ENCODE assay signal across 8 mouse cellular contexts in genomic region chr2:165201761-165202751, GRCm38 (mm10). TPM values are rescaled to one million over a fixed set of nuclear protein-coding genes. Genes with fewer than 3 reads are reported as not detected.
A peak's percentile ranks its signal among the peaks of the same experiment; 100 is the strongest.
DNase-seq lines count a peak whose midpoint lies in the region; ATAC-seq and TF ChIP-seq lines count a peak whose summit lies in the region.

No protein-coding gene starts in this region.

- 0 out of 2 replicates have a peak overlapping the region, but pooled peaks have one; percentile 18 for H3K9ac ChIP-seq in lung, embryonic 14.5 days
- peak overlapping the region; percentile 26; the same call in 1 of the 2 replicates for H3K9ac ChIP-seq in neural tube, embryonic 15.5 days (replicated peaks)

- no peaks in the 10 kb centered on the region for H3K9me3 ChIP-seq in lung, embryonic 14.5 days (ENCODE audit: low read depth, low read length)
- H3K9me3 ChIP-seq in hindbrain, embryonic 10.5 days: 0 out of 2 replicates have a peak, but pooled peaks cover 3% of the 10 kb centered on the region
- H3K9me3 ChIP-seq in neural tube, embryonic 15.5 days (replicated peaks): no peaks in the 10 kb centered on the region

- peak; percentile 69; the same call in 1 of the 2 replicates for ATAC-seq in lung, embryonic 14.5 days (ENCODE audit: insufficient read depth)
- ATAC-seq in neural tube, embryonic 15.5 days (ENCODE audit: low FRiP score): no peak

- H3K36me3 ChIP-seq in lung, embryonic 14.5 days (ENCODE audit: insufficient read depth): no peaks in the 10 kb centered on the region
- no peaks in the 10 kb centered on the region; the same call in 1 of the 2 replicates for H3K36me3 ChIP-seq in hindbrain, embryonic 10.5 days
- no peaks in the 10 kb centered on the region for H3K36me3 ChIP-seq in neural tube, embryonic 15.5 days

- H3K27me3 ChIP-seq in lung, embryonic 14.5 days (ENCODE audit: insufficient read depth, low read length): peaks cover 33% of the 10 kb centered on the region
- H3K27me3 ChIP-seq in hindbrain, embryonic 10.5 days (ENCODE audit: insufficient read depth, poor library complexity, severe bottlenecking): peaks cover 91% of the 10 kb centered on the region
- H3K27me3 ChIP-seq in neural tube, embryonic 15.5 days (replicated peaks): peaks cover 42% of the 10 kb centered on the region

- H3K4me1 ChIP-seq in lung, embryonic 14.5 days (ENCODE audit: insufficient read depth): 0 out of 2 replicates have a peak, but pooled peaks cover 3% of the 10 kb centered on the region
- peaks cover 81% of the 10 kb centered on the region for H3K4me1 ChIP-seq in hindbrain, embryonic 10.5 days (replicated peaks)
- H3K4me1 ChIP-seq in neural tube, embryonic 15.5 days: peaks cover 30% of the 10 kb centered on the region

- TF ChIP-seq CTCF in lung, embryonic 14.5 days (IDR thresholded peaks at IDR 0.05; ENCODE audit: low read depth): peak; percentile 31; the same call in 1 of the 2 replicates

- 6% methylated on average over 28 of the region's 28 CpGs for WGBS in lung, embryonic 14.5 days
- WGBS in hindbrain, embryonic 10.5 days: 3% methylated on average over 28 of the region's 28 CpGs
- 3% methylated on average over 28 of the region's 28 CpGs for WGBS in neural tube, embryonic 15.5 days

- no peak overlapping the region for H3K27ac ChIP-seq in lung, embryonic 14.5 days (ENCODE audit: low read depth)
- peak overlapping the region; percentile 66 for H3K27ac ChIP-seq in hindbrain, embryonic 10.5 days
- H3K27ac ChIP-seq in neural tube, embryonic 15.5 days (replicated peaks): peak overlapping the region; percentile 49; the same call in 1 of the 2 replicates

- H3K4me3 ChIP-seq in lung, embryonic 14.5 days (ENCODE audit: low read depth, low read length): peak overlapping the region; percentile 18
- peak overlapping the region; percentile 41 for H3K4me3 ChIP-seq in hindbrain, embryonic 10.5 days
- peak overlapping the region; percentile 2; the same call in 1 of the 2 replicates for H3K4me3 ChIP-seq in neural tube, embryonic 15.5 days (replicated peaks)

- peak; percentile 58 for DNase-seq in lung, embryonic 14.5 days
- DNase-seq in lung, postnatal 14 days: no peak
- DNase-seq in embryo, embryonic 10.5 days (ENCODE audit: low spot score): peak; percentile 72
- DNase-seq in hindbrain, embryonic 10.5 days (ENCODE audit: low spot score): peak; percentile 57
- DNase-seq in left cerebral cortex, postnatal 36 days (ENCODE audit: low spot score in 2 of 2): peak; percentile 66 to 70
- no peak for DNase-seq in urinary bladder, postnatal 36 days (ENCODE audit: low spot score in 2 of 2)
- DNase-seq in thymus, postnatal 10 days (ENCODE audit: low spot score in 2 of 2): no peak

- peak overlapping the region; percentile 52 for H3K4me2 ChIP-seq in lung, embryonic 14.5 days
- H3K4me2 ChIP-seq in neural tube, embryonic 15.5 days: peak overlapping the region; percentile 55

- intact Hi-C loops in left cerebral cortex, postnatal 36 days (cut with DNase I): no loop called here

RNA-seq across cellular contexts. Expression of gene Cdh22, which starts 32.6 kb away (rescaled TPM):
- 0.72 and 1.5 TPM in 2 replicates for polyA plus RNA-seq in lung, embryonic 14.5 days (2014; fragmentation: Nextera tagmentation; extraction: Ambion mirVana)
- polyA plus RNA-seq in hindbrain, embryonic 10.5 days (2016; fragmentation: Nextera tagmentation; extraction: Ambion mirVana): 4.4 and 8.7 TPM in 2 replicates
- total RNA-seq in left cerebral cortex, postnatal 36 days (2021): 10 to 100 TPM; 50.3 to 58.7 TPM
- polyA plus RNA-seq in neural tube, embryonic 15.5 days (2015; fragmentation: Nextera tagmentation; extraction: Ambion mirVana): 11.9 and 15.2 TPM in 2 replicates

Comparison
In these comparisons a context has a peak if more than half of its experiments do, and no peak if none do; other contexts are left out.
1. DNase-seq: peak in lung, embryonic 14.5 days (single experiment), embryo, embryonic 10.5 days (single experiment), hindbrain, embryonic 10.5 days (single experiment) and left cerebral cortex, postnatal 36 days (2 of 2); none in lung, postnatal 14 days (single experiment), urinary bladder, postnatal 36 days (0 of 2) and thymus, postnatal 10 days (0 of 2).
2. Peak in every context shown above with its lines, with median percentiles within 50 percentile points of each other: H3K4me3 ChIP-seq.